In the genomic region with DNA sequence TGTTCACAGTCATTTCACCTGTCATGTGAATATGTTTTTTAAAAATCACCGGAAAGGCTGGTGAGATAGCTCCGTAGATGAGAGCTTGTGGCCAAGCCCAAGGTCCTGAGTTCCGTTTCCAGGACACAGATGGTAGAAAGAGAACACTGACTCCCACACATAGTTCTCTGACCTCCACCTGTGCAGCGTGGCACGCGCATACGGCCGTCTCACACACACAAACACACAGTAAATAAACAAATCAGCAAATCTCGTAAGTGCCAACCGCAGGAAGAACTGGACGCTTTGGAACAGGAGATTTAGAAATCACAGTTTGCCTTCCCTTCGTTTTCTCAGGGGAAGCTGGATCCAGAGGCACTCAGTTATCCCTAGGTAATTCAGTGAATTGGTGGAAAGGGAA, we compare ENCODE assay signal across 8 mouse cellular contexts. TPM values are rescaled to one million over a fixed set of nuclear protein-coding genes. Genes with fewer than 3 reads are reported as not detected.
DNase-seq lines count a peak whose midpoint lies in the region; ATAC-seq and TF ChIP-seq lines count a peak whose summit lies in the region.

No protein-coding gene starts in this region.

- 41% methylated on average over 12 of the region's 12 CpGs for WGBS in kidney, postnatal 0 days
- 70% methylated on average over 12 of the region's 12 CpGs for WGBS in embryonic facial prominence, embryonic 15.5 days
- WGBS in hindbrain, postnatal 0 days: 37% methylated on average over 12 of the region's 12 CpGs
- 21% methylated on average over 12 of the region's 12 CpGs for WGBS in midbrain, postnatal 0 days

- H3K27me3 ChIP-seq in kidney, postnatal 0 days (ENCODE audit: insufficient read depth, low read length): no peaks in the 10 kb centered on the region
- H3K27me3 ChIP-seq in embryonic facial prominence, embryonic 15.5 days: no peaks in the 10 kb centered on the region
- no peaks in the 10 kb centered on the region for H3K27me3 ChIP-seq in hindbrain, postnatal 0 days (ENCODE audit: insufficient read depth, low read length)
- H3K27me3 ChIP-seq in midbrain, postnatal 0 days (ENCODE audit: insufficient read depth, low read length): no peaks in the 10 kb centered on the region

- TF ChIP-seq CTCF in kidney, postnatal 0 days (IDR thresholded peaks at IDR 0.05; ENCODE audit: low read depth): no peak
- no peak for TF ChIP-seq CTCF in hindbrain, postnatal 0 days (IDR thresholded peaks at IDR 0.05; ENCODE audit: low read depth)
- TF ChIP-seq CTCF in midbrain, postnatal 0 days (IDR thresholded peaks at IDR 0.05): no peak

- ATAC-seq in kidney, postnatal 0 days (replicated peaks; ENCODE audit: low FRiP score, low read depth): no peak
- no peak for ATAC-seq in embryonic facial prominence, embryonic 15.5 days (ENCODE audit: insufficient number of reproducible peaks, low FRiP score, low TSS enrichment, low read depth)
- no peak for ATAC-seq in hindbrain, postnatal 0 days
- no peak for ATAC-seq in midbrain, postnatal 0 days (ENCODE audit: low FRiP score)

- no peaks in the 10 kb centered on the region for H3K9me3 ChIP-seq in kidney, postnatal 0 days (replicated peaks; ENCODE audit: low read length)
- no peaks in the 10 kb centered on the region for H3K9me3 ChIP-seq in embryonic facial prominence, embryonic 15.5 days (replicated peaks)
- no peaks in the 10 kb centered on the region for H3K9me3 ChIP-seq in hindbrain, postnatal 0 days (ENCODE audit: low read length)
- no peaks in the 10 kb centered on the region for H3K9me3 ChIP-seq in midbrain, postnatal 0 days (ENCODE audit: low read length)

- H3K9ac ChIP-seq in kidney, postnatal 0 days (ENCODE audit: low read depth, low read length): peak overlapping the region; percentile 60; the same call in 1 of the 2 replicates
- H3K9ac ChIP-seq in embryonic facial prominence, embryonic 15.5 days: no peak overlapping the region
- peak overlapping the region; percentile 67 for H3K9ac ChIP-seq in hindbrain, postnatal 0 days (replicated peaks; ENCODE audit: low read length)
- H3K9ac ChIP-seq in midbrain, postnatal 0 days (replicated peaks; ENCODE audit: low read length, poor library complexity, severe bottlenecking): peak overlapping the region; percentile 54

- H3K4me1 ChIP-seq in kidney, postnatal 0 days (replicated peaks; ENCODE audit: insufficient read depth, low read length): peaks cover 44% of the 10 kb centered on the region
- peaks cover 55% of the 10 kb centered on the region for H3K4me1 ChIP-seq in embryonic facial prominence, embryonic 15.5 days
- peaks cover 38% of the 10 kb centered on the region for H3K4me1 ChIP-seq in hindbrain, postnatal 0 days (ENCODE audit: insufficient read depth, low read length)
- H3K4me1 ChIP-seq in midbrain, postnatal 0 days (ENCODE audit: insufficient read depth, low read length): peaks cover 8% of the 10 kb centered on the region; the same call in 1 of the 2 replicates

- peak overlapping the region; percentile 92 for H3K27ac ChIP-seq in kidney, postnatal 0 days
- H3K27ac ChIP-seq in embryonic facial prominence, embryonic 15.5 days (replicated peaks): peak overlapping the region; percentile 39; the same call in 1 of the 2 replicates
- H3K27ac ChIP-seq in hindbrain, postnatal 0 days: peak overlapping the region; percentile 87
- H3K27ac ChIP-seq in midbrain, postnatal 0 days (ENCODE audit: low read depth, low read length): peak overlapping the region; percentile 60

- DNase-seq in kidney, postnatal 0 days (ENCODE audit: low spot score): no peak
- no peak for DNase-seq in kidney, postnatal 10 days
- DNase-seq in hindbrain, postnatal 0 days (ENCODE audit: low spot score): no peak
- no peak for DNase-seq in midbrain, postnatal 0 days (ENCODE audit: low spot score)
- no peak for DNase-seq in layer of hippocampus, postnatal 14 days (ENCODE audit: low spot score in 2 of 2)
- no peak for DNase-seq in cerebellum, postnatal 10 days
- DNase-seq in frontal cortex, postnatal 10 days (ENCODE audit: low spot score in 2 of 2): no peak

- H3K4me3 ChIP-seq in kidney, postnatal 0 days (replicated peaks; ENCODE audit: low read depth, low read length): peak overlapping the region; percentile 47
- H3K4me3 ChIP-seq in embryonic facial prominence, embryonic 15.5 days (replicated peaks): peak overlapping the region; percentile 51
- H3K4me3 ChIP-seq in hindbrain, postnatal 0 days (ENCODE audit: low read length): peak overlapping the region; percentile 51
- peak overlapping the region; percentile 43 for H3K4me3 ChIP-seq in midbrain, postnatal 0 days (ENCODE audit: low read depth, low read length)

- peak overlapping the region; percentile 80 for H3K4me2 ChIP-seq in kidney, postnatal 0 days (ENCODE audit: low read length)
- H3K4me2 ChIP-seq in embryonic facial prominence, embryonic 15.5 days (replicated peaks): peak overlapping the region; percentile 81
- H3K4me2 ChIP-seq in hindbrain, postnatal 0 days (ENCODE audit: low read depth, low read length): peak overlapping the region; percentile 88
- peak overlapping the region; percentile 53 for H3K4me2 ChIP-seq in midbrain, postnatal 0 days (ENCODE audit: low read depth, low read length, poor library complexity, severe bottlenecking)

- H3K36me3 ChIP-seq in kidney, postnatal 0 days (ENCODE audit: insufficient read depth, low read length): no peaks in the 10 kb centered on the region
- H3K36me3 ChIP-seq in embryonic facial prominence, embryonic 15.5 days: no peaks in the 10 kb centered on the region
- no peaks in the 10 kb centered on the region for H3K36me3 ChIP-seq in hindbrain, postnatal 0 days (ENCODE audit: insufficient read depth, low read length)
- no peaks in the 10 kb centered on the region for H3K36me3 ChIP-seq in midbrain, postnatal 0 days (ENCODE audit: insufficient read depth, low read length)

RNA-seq across cellular contexts. Expression of gene Sema4b, which starts 0.9 kb away (rescaled TPM):
- 20.7 and 21.2 TPM in 2 replicates for polyA plus RNA-seq in kidney, postnatal 0 days (2015; fragmentation: Nextera tagmentation; extraction: Ambion mirVana)
- polyA plus RNA-seq in embryonic facial prominence, embryonic 15.5 days (2015; fragmentation: Nextera tagmentation; extraction: Ambion mirVana): 23.0 and 25.2 TPM in 2 replicates
- total RNA-seq in hindbrain, postnatal 0 days (2014; rRNA removed): 47.5 and 49.5 TPM in 2 replicates
- polyA plus RNA-seq in hindbrain, postnatal 0 days (2015; fragmentation: Nextera tagmentation; extraction: Ambion mirVana): 26.6 and 28.1 TPM in 2 replicates
- total RNA-seq in midbrain, postnatal 0 days (2014; rRNA removed): 40.3 and 43.7 TPM in 2 replicates
- 26.3 and 29.2 TPM in 2 replicates for polyA plus RNA-seq in midbrain, postnatal 0 days (2015; fragmentation: Nextera tagmentation; extraction: Ambion mirVana)
- 10 to 100 TPM; 25.2 to 25.7 TPM for total RNA-seq in layer of hippocampus, postnatal 14 days (2021)

RNA-seq across cellular contexts. Expression of gene Cib1, which starts 45.1 kb away (rescaled TPM):
- 165 and 188 TPM in 2 replicates for polyA plus RNA-seq in kidney, postnatal 0 days (2015; fragmentation: Nextera tagmentation; extraction: Ambion mirVana)
- polyA plus RNA-seq in embryonic facial prominence, embryonic 15.5 days (2015; fragmentation: Nextera tagmentation; extraction: Ambion mirVana): 96.8 and 108 TPM in 2 replicates
- 33.5 and 34.1 TPM in 2 replicates for total RNA-seq in hindbrain, postnatal 0 days (2014; rRNA removed)
- polyA plus RNA-seq in hindbrain, postnatal 0 days (2015; fragmentation: Nextera tagmentation; extraction: Ambion mirVana): 49.9 and 55.6 TPM in 2 replicates
- total RNA-seq in midbrain, postnatal 0 days (2014; rRNA removed): 15.2 and 22.3 TPM in 2 replicates
- polyA plus RNA-seq in midbrain, postnatal 0 days (2015; fragmentation: Nextera tagmentation; extraction: Ambion mirVana): 30.6 and 33.7 TPM in 2 replicates
- 10 to 100 TPM; 28.1 to 28.8 TPM for total RNA-seq in layer of hippocampus, postnatal 14 days (2021)

RNA-seq across cellular contexts. Expression of gene Gdpgp1, which starts 45.2 kb away (rescaled TPM):
- 2.1 and 2.9 TPM in 2 replicates for polyA plus RNA-seq in kidney, postnatal 0 days (2015; fragmentation: Nextera tagmentation; extraction: Ambion mirVana)
- 4.1 TPM in 2 replicates for polyA plus RNA-seq in embryonic facial prominence, embryonic 15.5 days (2015; fragmentation: Nextera tagmentation; extraction: Ambion mirVana)
- 5.5 and 6.8 TPM in 2 replicates for total RNA-seq in hindbrain, postnatal 0 days (2014; rRNA removed)
- polyA plus RNA-seq in hindbrain, postnatal 0 days (2015; fragmentation: Nextera tagmentation; extraction: Ambion mirVana): 2.3 and 2.8 TPM in 2 replicates
- total RNA-seq in midbrain, postnatal 0 days (2014; rRNA removed): 5.9 and 7.4 TPM in 2 replicates
- 2.5 and 2.8 TPM in 2 replicates for polyA plus RNA-seq in midbrain, postnatal 0 days (2015; fragmentation: Nextera tagmentation; extraction: Ambion mirVana)
- 1 to 10 TPM; 6.3 to 6.4 TPM for total RNA-seq in layer of hippocampus, postnatal 14 days (2021)

RNA-seq across cellular contexts. Expression of gene Ttll13, which starts 58.7 kb away (rescaled TPM):
- 1.0 and 1.1 TPM in 2 replicates for polyA plus RNA-seq in kidney, postnatal 0 days (2015; fragmentation: Nextera tagmentation; extraction: Ambion mirVana)
- polyA plus RNA-seq in embryonic facial prominence, embryonic 15.5 days (2015; fragmentation: Nextera tagmentation; extraction: Ambion mirVana): 1.3 and 1.6 TPM in 2 replicates
- 0.61 and 0.73 TPM in 2 replicates for total RNA-seq in hindbrain, postnatal 0 days (2014; rRNA removed)
- 1.8 and 2.7 TPM in 2 replicates for polyA plus RNA-seq in hindbrain, postnatal 0 days (2015; fragmentation: Nextera tagmentation; extraction: Ambion mirVana)
- 1.2 and 1.6 TPM in 2 replicates for total RNA-seq in midbrain, postnatal 0 days (2014; rRNA removed)
- polyA plus RNA-seq in midbrain, postnatal 0 days (2015; fragmentation: Nextera tagmentation; extraction: Ambion mirVana): 2.4 and 3.2 TPM in 2 replicates
- 1 to 10 TPM in 1 of 2 experiments, under 1 TPM in 1; 0.95 to 1.6 TPM for total RNA-seq in layer of hippocampus, postnatal 14 days (2021)

Comparison
In these comparisons a context has a peak if more than half of its experiments do, and no peak if none do; other contexts are left out.
1. H3K27ac ChIP-seq: peak in every context shown above with its lines; median percentile 92 in kidney, postnatal 0 days; 87 in hindbrain, postnatal 0 days; 60 in midbrain, postnatal 0 days; 39 in embryonic facial prominence, embryonic 15.5 days.